Mouse (Mus musculus): ENCODE data around the gene Cpne2. TPM values are rescaled to one million over a fixed set of nuclear protein-coding genes. Genes with fewer than 3 reads are reported as not detected.

The Cpne2 gene
- total and polyA plus RNA-seq, 2 experiments = 5.2 to 20.8 TPM

- no peak overlapping the region for H3K27ac ChIP-seq (replicated peaks; ENCODE audit: insufficient read depth, low read depth, low read length)
- no peaks in the 10 kb centered on the region for H3K27me3 ChIP-seq (ENCODE audit: control insufficient read depth, insufficient read depth, low read length)
- H3K4me1 ChIP-seq (ENCODE audit: control insufficient read depth, insufficient read depth, low read length) = peaks cover 10% of the 10 kb centered on the region
- H3K4me3 ChIP-seq (ENCODE audit: insufficient read depth, low read depth, low read length) = no peak overlapping the region
- TF ChIP-seq POLR2A (IDR thresholded peaks at IDR 0.05; ENCODE audit: extremely low read depth, insufficient read depth, low read length) (no peak), CTCF (IDR thresholded peaks at IDR 0.05; ENCODE audit: low read depth, low read length) (no peak)
- H3K79me2 ChIP-seq (ENCODE audit: control insufficient read depth, insufficient read depth, low read length) = peaks cover 5% of the 10 kb centered on the region; the same call in 1 of the 2 replicates
- H3K36me3 ChIP-seq (ENCODE audit: control insufficient read depth, insufficient read depth, low read length) = no peaks in the 10 kb centered on the region
- 83% methylated on average over 2 of the region's 2 CpGs for WGBS
- DNase-seq (ENCODE audit: extremely low read depth, low read depth, low spot score) = no peak
- no peak overlapping the region for H3K9ac ChIP-seq (ENCODE audit: low read depth, low read length)
These were observed 4.7 kb downstream of the Cpne2 start for GRCm38 (mm10) chr8:94537456-94537855.

GRCm38 (mm10) chr8:94540025-94540424, 7.2 kb downstream of the Cpne2 start:
- no peak for TF ChIP-seq POLR2A (IDR thresholded peaks at IDR 0.05; ENCODE audit: extremely low read depth, insufficient read depth, low read length)
- TF ChIP-seq CTCF (IDR thresholded peaks at IDR 0.05; ENCODE audit: low read depth, low read length) = no peak
- Histone ChIP-seq H3K79me2 (ENCODE audit: control insufficient read depth, insufficient read depth, low read length) (peaks cover 6% of the 10 kb centered on the region; the same call in 1 of the 2 replicates), H3K4me3 (ENCODE audit: insufficient read depth, low read depth, low read length) (no peak overlapping the region), H3K27ac (replicated peaks; ENCODE audit: insufficient read depth, low read depth, low read length) (no peak overlapping the region), H3K9ac (ENCODE audit: low read depth, low read length) (no peak overlapping the region), H3K4me1 (ENCODE audit: control insufficient read depth, insufficient read depth, low read length) (no peaks in the 10 kb centered on the region), H3K27me3 (ENCODE audit: control insufficient read depth, insufficient read depth, low read length) (no peaks in the 10 kb centered on the region), H3K36me3 (ENCODE audit: control insufficient read depth, insufficient read depth, low read length) (no peaks in the 10 kb centered on the region)
- 93% methylated on average over 2 of the region's 2 CpGs for WGBS
- DNase-seq (ENCODE audit: extremely low read depth, low read depth, low spot score) = no peak

- no peak overlapping the region for H3K9ac ChIP-seq (ENCODE audit: low read depth, low read length)
These were observed 8.4 kb downstream of the Cpne2 start for GRCm38 (mm10) chr8:94540889-94541795.

GRCm38 (mm10) chr8:94543981-94544380, 11.2 kb downstream of the Cpne2 start:
- TF ChIP-seq CTCF (IDR thresholded peaks at IDR 0.05; ENCODE audit: low read depth, low read length) (no peak), POLR2A (IDR thresholded peaks at IDR 0.05; ENCODE audit: extremely low read depth, insufficient read depth, low read length) (no peak)
- H3K4me1 ChIP-seq (ENCODE audit: control insufficient read depth, insufficient read depth, low read length) = no peaks in the 10 kb centered on the region
- H3K79me2 ChIP-seq (ENCODE audit: control insufficient read depth, insufficient read depth, low read length) = peaks cover 2% of the 10 kb centered on the region; the same call in 1 of the 2 replicates
- WGBS = 92% methylated on average over 8 of the region's 8 CpGs
- no peak overlapping the region for H3K4me3 ChIP-seq (ENCODE audit: insufficient read depth, low read depth, low read length)
- no peak for DNase-seq (ENCODE audit: extremely low read depth, low read depth, low spot score)
- H3K27me3 ChIP-seq (ENCODE audit: control insufficient read depth, insufficient read depth, low read length) = no peaks in the 10 kb centered on the region
- H3K9ac ChIP-seq (ENCODE audit: low read depth, low read length) = no peak overlapping the region
- no peaks in the 10 kb centered on the region for H3K36me3 ChIP-seq (ENCODE audit: control insufficient read depth, insufficient read depth, low read length)
- no peak overlapping the region for H3K27ac ChIP-seq (replicated peaks; ENCODE audit: insufficient read depth, low read depth, low read length)

More at GRCm38 (mm10) chr8:94540889-94541795, 8.4 kb downstream of the Cpne2 start:
- DNase-seq (ENCODE audit: extremely low read depth, low read depth, low spot score) = no peak
- 85% methylated on average over 18 of the region's 18 CpGs for WGBS
- H3K36me3 ChIP-seq (ENCODE audit: control insufficient read depth, insufficient read depth, low read length) = no peaks in the 10 kb centered on the region
- H3K27me3 ChIP-seq (ENCODE audit: control insufficient read depth, insufficient read depth, low read length) = no peaks in the 10 kb centered on the region
- H3K4me3 ChIP-seq (ENCODE audit: insufficient read depth, low read depth, low read length) = no peak overlapping the region
- TF ChIP-seq POLR2A (IDR thresholded peaks at IDR 0.05; ENCODE audit: extremely low read depth, insufficient read depth, low read length) (no peak), CTCF (IDR thresholded peaks at IDR 0.05; ENCODE audit: low read depth, low read length) (no peak)
- no peaks in the 10 kb centered on the region for H3K4me1 ChIP-seq (ENCODE audit: control insufficient read depth, insufficient read depth, low read length)
- H3K79me2 ChIP-seq (ENCODE audit: control insufficient read depth, insufficient read depth, low read length) = peaks cover 2% of the 10 kb centered on the region; the same call in 1 of the 2 replicates
- no peak overlapping the region for H3K27ac ChIP-seq (replicated peaks; ENCODE audit: insufficient read depth, low read depth, low read length)

- DNase-seq (ENCODE audit: extremely low read depth, low read depth, low spot score) = no peak
- peak overlapping the region; percentile 66 for H3K27ac ChIP-seq (replicated peaks; ENCODE audit: insufficient read depth, low read depth, low read length)
- TF ChIP-seq CTCF (IDR thresholded peaks at IDR 0.05; ENCODE audit: low read depth, low read length) = no peak
- TF ChIP-seq POLR2A (IDR thresholded peaks at IDR 0.05; ENCODE audit: extremely low read depth, insufficient read depth, low read length) = no peak
- H3K4me3 ChIP-seq (ENCODE audit: insufficient read depth, low read depth, low read length) = no peak overlapping the region
- H3K27me3 ChIP-seq (ENCODE audit: control insufficient read depth, insufficient read depth, low read length) = no peaks in the 10 kb centered on the region
- peaks cover 2% of the 10 kb centered on the region; the same call in 1 of the 2 replicates for H3K79me2 ChIP-seq (ENCODE audit: control insufficient read depth, insufficient read depth, low read length)
- WGBS = 67% methylated on average over 5 of the region's 5 CpGs
- H3K4me1 ChIP-seq (ENCODE audit: control insufficient read depth, insufficient read depth, low read length) = peaks cover 6% of the 10 kb centered on the region
- no peaks in the 10 kb centered on the region for H3K36me3 ChIP-seq (ENCODE audit: control insufficient read depth, insufficient read depth, low read length)
- no peak overlapping the region for H3K9ac ChIP-seq (ENCODE audit: low read depth, low read length)
These were observed 16.3 kb downstream of the Cpne2 start for GRCm38 (mm10) chr8:94549041-94549440.

GRCm38 (mm10) chr8:94549482-94549881, 16.7 kb downstream of the Cpne2 start:
- Histone ChIP-seq H3K4me3 (ENCODE audit: insufficient read depth, low read depth, low read length) (no peak overlapping the region), H3K79me2 (ENCODE audit: control insufficient read depth, insufficient read depth, low read length) (no peaks in the 10 kb centered on the region; the same call in 1 of the 2 replicates), H3K9ac (ENCODE audit: low read depth, low read length) (no peak overlapping the region), H3K27me3 (ENCODE audit: control insufficient read depth, insufficient read depth, low read length) (no peaks in the 10 kb centered on the region), H3K4me1 (ENCODE audit: control insufficient read depth, insufficient read depth, low read length) (peaks cover 6% of the 10 kb centered on the region), H3K27ac (replicated peaks; ENCODE audit: insufficient read depth, low read depth, low read length) (peak overlapping the region; percentile 81), H3K36me3 (ENCODE audit: control insufficient read depth, insufficient read depth, low read length) (no peaks in the 10 kb centered on the region)
- TF ChIP-seq CTCF (IDR thresholded peaks at IDR 0.05; ENCODE audit: low read depth, low read length) = no peak
- TF ChIP-seq POLR2A (IDR thresholded peaks at IDR 0.05; ENCODE audit: extremely low read depth, insufficient read depth, low read length) = no peak
- no peak for DNase-seq (ENCODE audit: extremely low read depth, low read depth, low spot score)
- WGBS = 71% methylated on average over 5 of the region's 5 CpGs
